Mouse (Mus musculus) heart, embryonic 13.5 days (tissue): Measurements from ENCODE around the gene Irf4. TPM values are rescaled to one million over a fixed set of nuclear protein-coding genes. Genes with fewer than 3 reads are reported as not detected.

Experiments used
- ATAC-seq: fragments of 200-750 bp; cut with Nextera tagmentation; 2 replicates; pipeline ENCODE4 v1.8.0; 2017; ENCODE audit warnings: moderate TSS enrichment; ENCODE audit not compliant: insufficient number of reproducible peaks, low FRiP score, low TSS enrichment; ENCODE audit errors: extremely low read depth
- H3K27ac ChIP-seq: fragments of 300-500 bp; sonication (generic); replicated peaks from 2 replicates; pipeline ENCODE4 v1.5.1; 2015; ENCODE audit warnings: moderate library complexity, mild to moderate bottlenecking, inconsistent platforms
- H3K27me3 ChIP-seq: fragments of 300-500 bp; sonication (generic); replicated peaks from 2 replicates; pipeline ENCODE4 v1.6.1; 2015; ENCODE audit warnings: mild to moderate bottlenecking, inconsistent platforms
- H3K36me3 ChIP-seq: fragments of 300-500 bp; sonication (generic); 2 replicates; pipeline ENCODE4 v1.6.1; 2015; ENCODE audit warnings: mild to moderate bottlenecking, inconsistent platforms
- H3K4me1 ChIP-seq: fragments of 300-500 bp; sonication (generic); 2 replicates; pipeline ENCODE4 v1.6.1; 2015; ENCODE audit warnings: inconsistent platforms
- H3K4me2 ChIP-seq: fragments of 300-500 bp; sonication (generic); 2 replicates; pipeline ENCODE4 v1.6.1; 2015; ENCODE audit warnings: inconsistent platforms, mild to moderate bottlenecking, moderate library complexity
- H3K4me3 ChIP-seq: fragments of 300-500 bp; sonication (generic); 2 replicates; pipeline ENCODE4 v1.5.1; 2015; ENCODE audit warnings: moderate library complexity, mild to moderate bottlenecking, inconsistent platforms
- H3K9ac ChIP-seq: fragments of 300-500 bp; sonication (generic); 2 replicates; pipeline ENCODE4 v1.6.1; 2015; ENCODE audit warnings: inconsistent platforms, mild to moderate bottlenecking, moderate library complexity
- H3K9me3 ChIP-seq: fragments of 300-500 bp; sonication (generic); 2 replicates; pipeline ENCODE4 v1.6.1; 2016; ENCODE audit warnings: inconsistent platforms
- WGBS: fragments of 180-500 bp; shearing (Covaris S2); methylation state at CpG from one replicate; pipeline ENCODE4 v1.1.7; 2015; ENCODE audit warnings: mixed read lengths; 5-methylcytosine and 5-hydroxymethylcytosine counted together
- polyA plus RNA-seq: library from polyadenylated mRNA; unstranded; fragments of >200 nt; fragmentation: Nextera tagmentation; extraction: Ambion mirVana; gene quantifications from 2 replicates; pipeline ENCODE4 v1.2.1, GENCODE M21; 2015

Irf4 gene
- 0.05 and 0.18 TPM in 2 replicates for polyA plus RNA-seq

DNA sequence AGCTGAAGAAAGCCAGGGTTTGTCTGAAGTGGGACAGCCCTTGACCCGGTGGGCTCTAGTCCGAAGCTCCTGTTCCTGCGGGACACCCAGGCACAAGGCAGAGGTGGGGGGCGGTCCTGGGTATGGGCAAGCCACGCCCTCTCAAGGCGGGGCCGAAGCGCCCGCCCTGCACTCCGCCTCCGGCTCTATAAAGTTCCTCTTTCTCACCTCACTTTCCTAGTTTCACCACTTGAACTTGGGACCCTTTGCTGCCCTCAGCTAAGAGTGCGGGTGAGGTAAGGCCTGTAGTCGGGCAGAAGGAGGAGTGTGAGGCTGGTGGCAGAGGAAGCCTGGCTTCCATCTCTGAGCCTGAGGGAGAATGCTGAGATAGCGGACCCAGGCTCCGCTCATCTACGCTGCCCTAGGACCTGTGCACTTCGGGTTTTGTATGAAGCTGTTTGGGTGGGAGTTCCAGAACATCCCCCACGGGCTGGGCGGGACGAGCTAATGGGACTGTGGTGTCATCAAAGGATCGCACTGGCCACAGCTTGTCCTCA, at the start of gene Irf4:
Irf4 (plus strand) TSS at position 206 of the 536 bp plus-strand sequence.
- 2% methylated on average over 21 of the region's 21 CpGs for WGBS
- peak within 1 kb of the TSS; percentile 55 for H3K4me3 ChIP-seq
- H3K27me3 ChIP-seq = peaks cover 81% of the 10 kb centered on the region
- no peaks in the 10 kb centered on the region for H3K9me3 ChIP-seq
- peak within 1 kb of the TSS; percentile 83 for H3K4me2 ChIP-seq
- H3K27ac ChIP-seq = no peak within 1 kb of the TSS
- peaks cover 23% of the 10 kb centered on the region for H3K4me1 ChIP-seq
- peak within 1 kb of the TSS; percentile 5; the same call in 1 of the 2 replicates for H3K9ac ChIP-seq
- no peak for ATAC-seq
- H3K36me3 ChIP-seq = no peaks in the 10 kb centered on the region

DNA sequence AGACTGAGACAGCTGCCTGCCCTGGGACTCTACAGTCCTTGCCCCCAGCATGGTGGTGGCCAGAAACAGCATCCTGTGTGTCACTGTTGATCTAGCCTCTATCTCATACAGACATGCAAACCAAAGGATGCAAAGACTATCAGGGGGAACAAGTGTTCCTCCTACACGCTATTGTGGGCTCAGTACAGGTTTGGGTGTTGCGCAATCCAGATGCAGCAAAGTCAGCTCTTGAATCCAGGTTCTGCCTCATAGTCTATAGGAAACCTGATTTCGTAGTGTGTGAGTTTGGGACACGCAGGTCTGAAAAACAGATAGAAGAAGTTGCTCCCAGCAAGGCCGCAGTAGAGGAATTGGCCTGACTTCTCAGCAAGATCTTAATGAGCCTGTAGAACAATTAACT, 46.3 kb upstream of the Irf4 start:
- H3K4me3 ChIP-seq = no peak overlapping the region
- H3K4me2 ChIP-seq = no peak overlapping the region
- ATAC-seq = no peak
- H3K36me3 ChIP-seq = no peaks in the 10 kb centered on the region
- H3K9me3 ChIP-seq = no peaks in the 10 kb centered on the region
- no peak overlapping the region for H3K27ac ChIP-seq
- no peaks in the 10 kb centered on the region for H3K27me3 ChIP-seq
- 83% methylated on average over 5 of the region's 5 CpGs for WGBS
- no peak overlapping the region for H3K9ac ChIP-seq
- peaks cover 10% of the 10 kb centered on the region for H3K4me1 ChIP-seq

DNA sequence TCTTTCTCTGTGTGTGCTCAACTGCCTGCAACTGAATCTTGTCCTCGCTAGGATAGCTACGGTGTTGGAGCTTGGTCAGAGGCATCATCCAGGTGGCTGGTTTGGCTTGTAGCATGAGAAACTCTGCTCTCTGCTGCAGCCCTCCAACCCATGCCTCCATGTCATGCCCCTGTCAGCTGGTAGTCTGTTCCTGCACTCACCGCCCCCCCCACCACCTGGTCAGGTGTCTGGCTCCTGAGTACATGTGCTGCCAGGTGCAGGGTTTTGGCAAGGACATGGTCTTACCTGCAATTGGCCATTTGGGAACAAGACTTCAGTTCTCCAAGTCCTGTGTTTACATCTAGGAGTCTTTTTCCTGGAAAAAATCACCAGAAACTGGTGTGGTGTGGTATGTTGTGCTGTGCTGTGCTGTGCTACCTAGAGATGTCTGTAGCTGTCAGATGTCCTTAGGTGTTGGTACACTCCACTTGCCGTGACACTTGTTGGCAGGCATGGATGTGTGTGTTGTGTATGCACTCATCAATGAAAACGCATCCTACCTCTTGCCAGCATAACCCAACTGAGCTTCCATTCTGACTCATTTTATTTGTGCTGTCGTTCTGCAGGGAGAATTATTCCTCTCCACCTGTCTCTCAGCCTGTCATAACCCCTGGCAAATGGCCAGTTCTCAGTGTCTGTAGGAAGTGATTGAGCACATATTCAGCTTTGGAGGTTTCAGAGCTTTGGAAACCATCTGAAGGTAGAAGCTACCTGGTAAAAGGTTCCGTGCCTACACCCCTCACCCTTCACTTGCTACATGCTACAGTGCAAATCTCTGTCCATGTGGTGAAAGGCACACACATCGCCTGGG, 44.6 kb upstream of the Irf4 start:
- no peak overlapping the region for H3K9ac ChIP-seq
- 74% methylated on average over 8 of the region's 8 CpGs for WGBS
- H3K27me3 ChIP-seq = no peaks in the 10 kb centered on the region
- H3K27ac ChIP-seq = no peak overlapping the region
- H3K4me1 ChIP-seq = peaks cover 6% of the 10 kb centered on the region
- H3K36me3 ChIP-seq = peaks cover 12% of the 10 kb centered on the region
- H3K4me3 ChIP-seq = no peak overlapping the region
- no peak for ATAC-seq
- no peaks in the 10 kb centered on the region for H3K9me3 ChIP-seq
- H3K4me2 ChIP-seq = no peak overlapping the region

DNA sequence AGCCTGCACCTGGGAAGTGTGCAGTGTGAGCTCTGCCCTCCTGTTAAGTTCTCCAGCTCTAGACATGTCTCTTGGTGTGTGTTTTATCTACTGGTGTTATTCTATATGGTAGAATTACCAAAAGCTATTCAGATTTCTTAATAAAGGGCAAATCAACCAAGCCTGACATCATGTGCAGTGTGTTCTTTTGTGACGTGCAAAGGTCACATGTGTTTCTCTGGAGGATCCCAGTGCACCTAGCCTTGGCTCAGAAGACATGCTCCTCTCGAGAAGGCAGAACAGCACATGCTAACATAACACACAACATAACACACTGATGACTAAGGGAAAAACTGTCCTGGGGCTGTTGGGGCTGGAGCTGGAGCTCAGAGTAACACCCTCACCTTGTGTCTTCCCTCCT, 38.0 kb upstream of the Irf4 start:
- H3K4me2 ChIP-seq = no peak overlapping the region
- 78% methylated on average over 2 of the region's 2 CpGs for WGBS
- H3K4me3 ChIP-seq = no peak overlapping the region
- no peak overlapping the region for H3K9ac ChIP-seq
- H3K4me1 ChIP-seq = no peaks in the 10 kb centered on the region
- no peaks in the 10 kb centered on the region for H3K9me3 ChIP-seq
- no peaks in the 10 kb centered on the region for H3K27me3 ChIP-seq
- ATAC-seq = no peak
- no peak overlapping the region for H3K27ac ChIP-seq
- peaks cover 25% of the 10 kb centered on the region for H3K36me3 ChIP-seq

DNA sequence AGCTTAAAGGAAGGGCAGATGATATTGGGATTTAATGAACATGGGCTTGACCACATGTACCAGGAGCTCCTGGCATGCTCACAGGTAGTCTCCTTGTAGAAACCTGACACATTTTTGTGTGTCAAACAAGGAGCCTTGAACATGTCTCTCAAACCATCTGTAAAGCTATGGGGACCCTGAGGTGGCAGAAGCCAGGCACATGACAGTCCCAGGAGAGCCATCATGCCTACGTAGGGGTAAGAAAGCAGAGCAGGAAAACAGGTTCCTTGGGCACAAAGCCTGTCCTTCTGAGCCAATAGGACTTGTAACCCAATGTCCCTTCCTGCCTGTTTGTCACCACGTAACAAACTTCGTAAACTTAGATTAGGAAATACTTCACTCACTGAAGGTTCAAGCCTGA, 37.3 kb upstream of the Irf4 start:
- no peaks in the 10 kb centered on the region for H3K27me3 ChIP-seq
- WGBS = 84% methylated on average over 3 of the region's 3 CpGs
- no peak overlapping the region for H3K9ac ChIP-seq
- no peak for ATAC-seq
- no peaks in the 10 kb centered on the region for H3K9me3 ChIP-seq
- no peak overlapping the region for H3K4me2 ChIP-seq
- no peak overlapping the region for H3K27ac ChIP-seq
- peaks cover 25% of the 10 kb centered on the region for H3K36me3 ChIP-seq
- no peak overlapping the region for H3K4me3 ChIP-seq
- H3K4me1 ChIP-seq = no peaks in the 10 kb centered on the region

DNA sequence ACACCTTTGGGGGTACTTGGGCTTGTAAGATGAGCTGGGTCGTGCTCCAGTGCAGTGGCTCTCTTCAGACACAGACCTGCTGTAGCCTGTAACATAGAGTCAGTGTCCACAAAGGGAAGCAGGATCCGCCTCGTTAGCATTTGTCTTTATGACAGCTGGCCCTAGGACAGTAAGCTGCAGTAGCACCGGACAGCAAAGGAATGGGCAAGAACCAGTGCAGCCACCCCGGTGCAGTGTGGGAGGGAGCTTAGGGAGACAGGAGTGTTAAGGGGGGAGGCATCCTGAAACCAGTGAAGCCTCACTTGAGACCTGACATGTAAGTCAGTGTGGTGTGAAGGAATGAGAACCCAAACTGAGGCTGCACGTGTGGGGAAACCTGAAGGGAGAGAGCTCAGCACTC, 36.7 kb upstream of the Irf4 start:
- WGBS = 80% methylated on average over 6 of the region's 6 CpGs
- no peaks in the 10 kb centered on the region for H3K27me3 ChIP-seq
- no peak overlapping the region for H3K4me3 ChIP-seq
- H3K4me2 ChIP-seq = no peak overlapping the region
- no peak overlapping the region for H3K9ac ChIP-seq
- H3K4me1 ChIP-seq = no peaks in the 10 kb centered on the region
- ATAC-seq = no peak
- no peaks in the 10 kb centered on the region for H3K9me3 ChIP-seq
- H3K36me3 ChIP-seq = peaks cover 25% of the 10 kb centered on the region
- no peak overlapping the region for H3K27ac ChIP-seq

DNA sequence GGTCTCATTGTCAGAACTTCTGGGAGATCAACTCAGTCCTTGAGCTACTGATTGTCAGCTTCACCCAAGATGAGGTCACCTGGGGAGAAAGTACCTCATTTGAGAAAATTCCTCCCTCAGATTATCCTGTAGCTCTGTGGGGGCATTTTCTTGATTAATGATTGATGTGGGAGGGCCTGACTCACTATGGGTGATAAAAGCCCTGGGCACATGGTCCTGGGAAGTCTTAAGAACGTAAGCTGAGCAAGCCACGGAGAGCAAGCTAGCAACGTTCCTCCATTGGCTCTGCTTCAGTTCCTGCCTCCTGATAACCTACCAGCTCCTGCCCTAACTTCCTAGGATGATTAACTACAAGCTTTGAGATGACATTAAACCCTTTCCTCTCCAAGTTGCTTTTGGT, 35.4 kb upstream of the Irf4 start:
- no peak for ATAC-seq
- Histone ChIP-seq H3K4me2 (no peak overlapping the region), H3K27me3 (no peaks in the 10 kb centered on the region), H3K4me1 (no peaks in the 10 kb centered on the region), H3K9ac (no peak overlapping the region), H3K9me3 (no peaks in the 10 kb centered on the region), H3K27ac (no peak overlapping the region), H3K4me3 (no peak overlapping the region), H3K36me3 (peaks cover 22% of the 10 kb centered on the region)
- 55% methylated on average over 3 of the region's 3 CpGs for WGBS

DNA sequence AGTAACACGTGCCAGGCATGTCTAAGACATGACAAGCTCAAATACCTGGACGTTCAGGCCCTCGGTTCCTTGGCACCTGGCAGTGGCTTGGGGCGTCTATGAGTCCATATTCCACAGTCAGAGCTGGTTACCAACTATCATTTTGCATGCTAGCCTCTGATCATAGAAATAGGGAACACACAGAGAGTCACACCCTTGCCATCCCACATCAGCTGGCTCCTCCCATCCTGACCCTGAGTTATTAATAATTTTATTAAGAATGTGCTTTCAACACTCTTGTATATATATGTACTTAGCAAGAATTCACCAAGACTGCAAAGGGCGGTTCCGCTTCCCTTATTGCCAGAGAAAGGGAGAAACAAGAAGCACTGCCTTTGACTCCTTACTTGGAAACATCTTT, 34.5 kb upstream of the Irf4 start:
- ATAC-seq = no peak

DNA sequence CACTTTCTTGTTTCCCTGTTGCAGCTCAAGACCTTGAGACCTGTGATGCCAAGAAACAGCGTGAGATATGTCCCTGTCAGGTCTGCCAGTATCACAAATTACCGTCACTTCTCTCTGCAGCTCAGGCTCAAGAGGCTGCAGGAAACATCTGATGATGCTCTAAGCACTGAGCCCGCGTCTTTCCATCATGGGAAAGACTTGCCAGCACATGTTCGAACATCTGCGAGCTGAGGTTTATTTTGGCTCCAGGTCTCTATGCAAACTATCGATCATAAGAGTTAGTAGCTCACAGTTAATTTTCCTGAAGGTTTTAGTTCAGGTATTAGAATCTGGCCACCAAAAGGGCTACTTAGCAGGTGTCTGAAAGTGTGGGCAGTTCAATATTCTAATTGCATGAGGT, 34.0 kb upstream of the Irf4 start:
- 80% methylated on average over 7 of the region's 7 CpGs for WGBS
- no peak for ATAC-seq

More for the DNA sequence above, 34.5 kb upstream of the Irf4 start:
- WGBS = 77% methylated on average over 6 of the region's 6 CpGs
- Histone ChIP-seq H3K27ac (no peak overlapping the region), H3K4me3 (no peak overlapping the region), H3K4me1 (no peaks in the 10 kb centered on the region), H3K9me3 (no peaks in the 10 kb centered on the region), H3K27me3 (no peaks in the 10 kb centered on the region), H3K4me2 (no peak overlapping the region), H3K9ac (no peak overlapping the region), H3K36me3 (peaks cover 12% of the 10 kb centered on the region; the same call in 1 of the 2 replicates)

DNA sequence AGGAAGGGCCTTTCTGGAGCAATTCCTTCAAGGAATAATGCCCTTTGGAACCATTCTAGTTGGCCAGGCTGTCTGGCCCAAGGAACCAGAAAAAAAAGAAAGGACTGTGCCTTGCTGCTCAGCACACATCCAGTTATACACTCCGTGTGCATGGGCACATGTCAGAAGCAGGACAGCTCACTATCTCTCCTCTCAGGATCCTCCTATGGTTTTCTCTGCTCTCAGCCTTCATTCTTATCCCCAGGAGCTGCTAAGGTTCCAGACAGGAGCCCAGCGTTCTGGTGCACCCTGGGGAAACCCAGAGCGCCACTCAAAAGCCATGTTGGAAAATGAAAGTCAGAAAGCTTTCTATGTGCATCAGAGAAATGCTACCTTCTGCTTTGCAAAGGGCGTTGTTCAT, 33.5 kb upstream of the Irf4 start:
- Histone ChIP-seq H3K27ac (no peak overlapping the region), H3K9me3 (no peaks in the 10 kb centered on the region), H3K4me2 (no peak overlapping the region), H3K4me3 (no peak overlapping the region), H3K27me3 (no peaks in the 10 kb centered on the region), H3K36me3 (peaks cover 12% of the 10 kb centered on the region; the same call in 1 of the 2 replicates), H3K9ac (no peak overlapping the region), H3K4me1 (no peaks in the 10 kb centered on the region)
- ATAC-seq = no peak
- 74% methylated on average over 4 of the region's 4 CpGs for WGBS

More for the DNA sequence above, 34.0 kb upstream of the Irf4 start:
- Histone ChIP-seq H3K4me1 (no peaks in the 10 kb centered on the region), H3K9me3 (no peaks in the 10 kb centered on the region), H3K4me2 (no peak overlapping the region), H3K36me3 (peaks cover 12% of the 10 kb centered on the region; the same call in 1 of the 2 replicates), H3K27ac (no peak overlapping the region), H3K9ac (no peak overlapping the region), H3K4me3 (no peak overlapping the region), H3K27me3 (no peaks in the 10 kb centered on the region)

DNA sequence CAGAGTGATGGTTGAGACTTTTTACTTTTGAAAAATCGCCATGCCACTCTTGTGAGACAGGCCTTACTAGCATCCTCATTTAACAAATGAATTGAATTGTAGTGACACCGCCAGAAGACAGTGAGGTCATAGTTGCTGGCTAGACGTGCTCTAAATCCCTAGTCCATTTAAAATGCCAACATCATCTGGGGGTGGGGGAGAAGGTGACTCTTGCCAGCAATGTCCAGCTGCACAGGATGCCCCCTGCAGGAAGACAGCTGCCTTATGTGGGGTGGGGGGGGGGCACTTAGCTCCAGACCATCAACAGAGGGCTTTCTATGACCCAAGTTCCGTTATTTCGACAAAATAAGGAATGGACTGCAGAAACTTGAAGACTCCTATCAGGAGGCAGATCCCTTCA, 32.4 kb upstream of the Irf4 start:
- Histone ChIP-seq H3K9ac (no peak overlapping the region), H3K36me3 (peaks cover 3% of the 10 kb centered on the region; the same call in 1 of the 2 replicates), H3K4me2 (no peak overlapping the region), H3K9me3 (no peaks in the 10 kb centered on the region), H3K27ac (no peak overlapping the region), H3K4me3 (no peak overlapping the region), H3K4me1 (no peaks in the 10 kb centered on the region), H3K27me3 (no peaks in the 10 kb centered on the region)
- ATAC-seq = no peak
- WGBS = 71% methylated on average over 5 of the region's 5 CpGs
